Mouse (Mus musculus): ENCODE results near the gene Alox5. TPM values are rescaled to one million over a fixed set of nuclear protein-coding genes. Genes with fewer than 3 reads are reported as not detected.

Gene Alox5
- total and polyA plus RNA-seq, 2 experiments from 2014 or later: 3.9 to 14.1 TPM

DNA sequence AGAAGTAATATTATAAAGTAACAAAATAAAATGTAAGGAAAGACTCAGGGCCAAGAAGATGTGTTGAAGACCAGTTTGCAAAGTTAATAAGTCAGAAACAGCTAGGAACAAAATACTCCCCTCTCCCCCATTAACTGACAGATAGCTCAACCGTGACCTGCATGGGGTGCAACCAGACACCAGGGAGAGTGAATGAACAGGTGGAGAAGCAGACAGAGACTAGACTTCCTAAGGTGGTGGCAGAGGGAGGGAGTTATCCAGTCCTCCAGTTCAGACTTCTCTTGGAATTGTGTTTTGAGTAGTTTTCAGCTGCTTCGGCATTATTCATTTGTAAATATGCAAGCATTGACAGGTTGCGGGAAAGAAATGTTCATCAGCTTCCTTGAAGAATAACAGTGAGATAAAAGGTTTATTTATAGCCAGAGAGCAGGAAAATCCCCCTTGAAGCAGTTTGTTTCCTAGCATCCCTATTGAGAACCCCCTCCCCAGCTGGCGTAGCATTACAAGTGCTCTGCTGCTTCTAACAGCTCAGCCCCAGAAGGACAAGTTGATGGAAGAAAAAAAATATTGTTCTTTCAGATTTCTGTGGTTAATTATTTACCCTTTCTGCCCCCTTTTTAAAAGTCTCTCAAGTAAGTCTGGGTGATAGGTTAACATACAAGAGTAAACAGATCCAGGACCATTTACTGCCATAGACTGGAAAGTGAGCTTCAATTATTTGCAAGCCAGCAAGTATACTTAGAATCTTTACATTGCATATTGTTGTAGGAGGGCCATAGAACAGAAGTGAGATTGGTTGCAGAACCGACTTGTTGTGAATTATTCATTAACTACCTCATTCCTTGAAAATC is 75.6 kb downstream of the Alox5 start:
- no peak overlapping the region for H3K4me3 ChIP-seq (ENCODE audit: low read depth, low read length)
- H3K36me3 ChIP-seq (replicated peaks; ENCODE audit: control insufficient read depth, insufficient read depth, low read length): no peaks in the 10 kb centered on the region
- TF ChIP-seq EP300 (IDR thresholded peaks at IDR 0.05; ENCODE audit: low read depth) (no peak), CTCF (IDR thresholded peaks at IDR 0.05; ENCODE audit: low read depth) (no peak)
- H3K27ac ChIP-seq (ENCODE audit: low read depth): no peak overlapping the region
- H3K4me1 ChIP-seq (ENCODE audit: control insufficient read depth, insufficient read depth): no peaks in the 10 kb centered on the region
- H3K4me2 ChIP-seq (ENCODE audit: low read depth, low read length): no peak overlapping the region
- DNase-seq (ENCODE audit: low spot score) (no peak), ATAC-seq (ENCODE audit: insufficient read depth, low read depth) (no peak)
- no peaks in the 10 kb centered on the region for H3K27me3 ChIP-seq (ENCODE audit: control insufficient read depth, insufficient read depth, low read length)
- no peaks in the 10 kb centered on the region for H3K9me3 ChIP-seq (replicated peaks; ENCODE audit: control insufficient read depth, low read length)
- no peak overlapping the region for H3K9ac ChIP-seq (replicated peaks; ENCODE audit: low read depth, low read length)
- 35% methylated on average over 5 of the region's 5 CpGs for WGBS

DNA sequence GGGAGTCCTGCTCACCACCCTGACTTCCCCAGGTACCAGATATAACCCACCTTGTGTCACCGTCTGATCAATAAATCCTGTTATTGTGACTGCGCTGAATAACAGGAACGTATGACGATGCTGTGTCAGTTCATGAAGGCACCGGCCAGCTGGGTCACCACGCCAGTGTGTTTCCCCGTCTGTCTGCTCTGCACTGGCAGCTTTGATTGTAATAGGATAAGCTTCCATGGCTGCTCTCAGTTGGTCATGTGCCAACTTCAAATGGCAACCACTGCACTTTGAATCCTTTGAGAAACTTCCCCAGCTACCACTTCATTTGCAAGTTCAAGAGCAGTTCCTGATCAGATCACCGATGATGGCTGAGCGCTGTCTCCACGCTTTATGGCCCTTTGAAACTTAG is 77.4 kb downstream of the Alox5 start:
- DNase-seq (ENCODE audit: low spot score) (no peak), ATAC-seq (ENCODE audit: insufficient read depth, low read depth) (no peak)
- Histone ChIP-seq H3K9ac (replicated peaks; ENCODE audit: low read depth, low read length) (no peak overlapping the region), H3K4me3 (ENCODE audit: low read depth, low read length) (no peak overlapping the region), H3K4me1 (ENCODE audit: control insufficient read depth, insufficient read depth) (no peaks in the 10 kb centered on the region), H3K4me2 (ENCODE audit: low read depth, low read length) (no peak overlapping the region), H3K36me3 (replicated peaks; ENCODE audit: control insufficient read depth, insufficient read depth, low read length) (no peaks in the 10 kb centered on the region), H3K27ac (ENCODE audit: low read depth) (no peak overlapping the region), H3K27me3 (ENCODE audit: control insufficient read depth, insufficient read depth, low read length) (no peaks in the 10 kb centered on the region), H3K9me3 (replicated peaks; ENCODE audit: control insufficient read depth, low read length) (no peaks in the 10 kb centered on the region)
- TF ChIP-seq EP300 (IDR thresholded peaks at IDR 0.05; ENCODE audit: low read depth): no peak
- TF ChIP-seq CTCF (IDR thresholded peaks at IDR 0.05; ENCODE audit: low read depth): no peak
- 85% methylated on average over 10 of the region's 10 CpGs for WGBS

DNA sequence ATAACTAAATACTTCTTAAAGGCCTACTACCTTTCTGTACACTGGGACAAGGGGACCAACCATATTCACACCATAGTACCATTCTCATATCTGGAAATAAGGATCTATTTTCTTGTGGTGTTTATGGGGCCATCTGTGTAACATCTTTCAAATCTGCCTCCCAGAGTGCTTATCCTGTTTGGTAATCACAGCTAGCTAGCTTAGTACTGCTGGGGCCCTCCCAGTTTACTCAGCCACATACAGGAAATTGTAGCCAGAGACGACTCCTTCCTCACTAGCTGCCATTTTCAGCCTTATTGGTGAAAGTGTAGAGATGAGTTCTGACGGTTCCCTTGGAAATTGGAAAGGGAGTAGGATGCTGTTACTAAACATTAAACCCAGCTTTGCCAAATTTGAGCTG is 79.4 kb downstream of the Alox5 start:
- no peak for DNase-seq (ENCODE audit: low spot score)
- TF ChIP-seq EP300 (IDR thresholded peaks at IDR 0.05; ENCODE audit: low read depth): no peak
- TF ChIP-seq CTCF (IDR thresholded peaks at IDR 0.05; ENCODE audit: low read depth): no peak
- no peak overlapping the region for H3K4me3 ChIP-seq (ENCODE audit: low read depth, low read length)
- no peaks in the 10 kb centered on the region for H3K27me3 ChIP-seq (ENCODE audit: control insufficient read depth, insufficient read depth, low read length)
- no peaks in the 10 kb centered on the region for H3K36me3 ChIP-seq (replicated peaks; ENCODE audit: control insufficient read depth, insufficient read depth, low read length)
- no peaks in the 10 kb centered on the region for H3K4me1 ChIP-seq (ENCODE audit: control insufficient read depth, insufficient read depth)
- H3K9me3 ChIP-seq (replicated peaks; ENCODE audit: control insufficient read depth, low read length): no peaks in the 10 kb centered on the region
- ATAC-seq (ENCODE audit: insufficient read depth, low read depth): no peak
- no peak overlapping the region for H3K9ac ChIP-seq (replicated peaks; ENCODE audit: low read depth, low read length)
- 49% methylated on average over 2 of the region's 2 CpGs for WGBS
- no peak overlapping the region for H3K4me2 ChIP-seq (ENCODE audit: low read depth, low read length)
- H3K27ac ChIP-seq (ENCODE audit: low read depth): no peak overlapping the region

DNA sequence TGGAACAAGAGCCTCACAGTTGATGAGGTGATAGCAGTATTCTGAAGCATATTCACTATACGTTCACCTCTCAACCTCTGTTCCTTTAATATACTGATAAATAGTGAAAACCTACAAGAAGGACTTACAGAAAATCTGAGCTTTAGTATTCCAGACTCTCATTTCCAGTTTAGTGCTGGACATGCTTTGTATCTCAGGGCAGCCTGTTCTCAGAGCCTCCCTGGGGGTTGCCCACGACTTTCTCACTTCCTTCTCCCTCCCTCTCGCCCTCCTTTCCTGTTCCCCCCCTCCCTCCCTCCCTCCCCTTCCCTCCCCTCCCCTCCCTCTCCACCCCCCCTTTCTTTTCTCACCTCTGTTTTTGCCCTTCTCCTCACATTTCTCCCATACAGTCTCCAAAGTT is 80.8 kb downstream of the Alox5 start:
- Histone ChIP-seq H3K36me3 (replicated peaks; ENCODE audit: control insufficient read depth, insufficient read depth, low read length) (no peaks in the 10 kb centered on the region), H3K9ac (replicated peaks; ENCODE audit: low read depth, low read length) (no peak overlapping the region), H3K4me3 (ENCODE audit: low read depth, low read length) (no peak overlapping the region), H3K27ac (ENCODE audit: low read depth) (no peak overlapping the region), H3K27me3 (ENCODE audit: control insufficient read depth, insufficient read depth, low read length) (no peaks in the 10 kb centered on the region), H3K4me1 (ENCODE audit: control insufficient read depth, insufficient read depth) (no peaks in the 10 kb centered on the region), H3K9me3 (replicated peaks; ENCODE audit: control insufficient read depth, low read length) (no peaks in the 10 kb centered on the region), H3K4me2 (ENCODE audit: low read depth, low read length) (no peak overlapping the region)
- WGBS: 46% methylated on average over 3 of the region's 3 CpGs
- TF ChIP-seq EP300 (IDR thresholded peaks at IDR 0.05; ENCODE audit: low read depth) (no peak), CTCF (IDR thresholded peaks at IDR 0.05; ENCODE audit: low read depth) (no peak)
- DNase-seq (ENCODE audit: low spot score): no peak
- ATAC-seq (ENCODE audit: insufficient read depth, low read depth): no peak

DNA sequence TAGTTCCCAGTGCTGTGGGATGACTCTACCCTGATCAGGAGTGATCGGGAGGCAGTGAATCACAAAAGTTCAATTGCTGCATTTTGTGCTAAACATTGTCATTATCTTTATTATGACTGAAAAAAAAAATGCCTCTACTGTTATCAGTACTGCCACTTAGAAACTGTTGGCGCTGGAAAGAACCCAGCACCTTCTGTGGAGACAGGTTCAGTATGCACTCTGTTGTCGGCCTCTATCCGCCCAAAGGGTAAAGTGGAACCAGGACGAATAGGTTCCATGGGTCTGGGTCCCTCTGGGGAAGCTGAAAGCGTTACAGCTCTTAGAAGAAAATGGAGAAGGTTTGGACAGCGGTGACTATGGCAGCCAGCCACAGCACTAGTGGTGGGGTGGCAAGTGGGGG is 82.1 kb downstream of the Alox5 start:
- 63% methylated on average over 7 of the region's 7 CpGs for WGBS
- no peak for DNase-seq (ENCODE audit: low spot score)
- Histone ChIP-seq H3K4me3 (ENCODE audit: low read depth, low read length) (no peak overlapping the region), H3K27me3 (ENCODE audit: control insufficient read depth, insufficient read depth, low read length) (no peaks in the 10 kb centered on the region), H3K4me2 (ENCODE audit: low read depth, low read length) (no peak overlapping the region), H3K27ac (ENCODE audit: low read depth) (no peak overlapping the region), H3K9me3 (replicated peaks; ENCODE audit: control insufficient read depth, low read length) (no peaks in the 10 kb centered on the region), H3K9ac (replicated peaks; ENCODE audit: low read depth, low read length) (no peak overlapping the region), H3K36me3 (replicated peaks; ENCODE audit: control insufficient read depth, insufficient read depth, low read length) (no peaks in the 10 kb centered on the region), H3K4me1 (ENCODE audit: control insufficient read depth, insufficient read depth) (0 out of 2 replicates have a peak, but pooled peaks cover 5% of the 10 kb centered on the region)
- no peak for TF ChIP-seq CTCF (IDR thresholded peaks at IDR 0.05; ENCODE audit: low read depth)
- TF ChIP-seq EP300 (IDR thresholded peaks at IDR 0.05; ENCODE audit: low read depth): no peak
- ATAC-seq (ENCODE audit: insufficient read depth, low read depth): no peak

DNA sequence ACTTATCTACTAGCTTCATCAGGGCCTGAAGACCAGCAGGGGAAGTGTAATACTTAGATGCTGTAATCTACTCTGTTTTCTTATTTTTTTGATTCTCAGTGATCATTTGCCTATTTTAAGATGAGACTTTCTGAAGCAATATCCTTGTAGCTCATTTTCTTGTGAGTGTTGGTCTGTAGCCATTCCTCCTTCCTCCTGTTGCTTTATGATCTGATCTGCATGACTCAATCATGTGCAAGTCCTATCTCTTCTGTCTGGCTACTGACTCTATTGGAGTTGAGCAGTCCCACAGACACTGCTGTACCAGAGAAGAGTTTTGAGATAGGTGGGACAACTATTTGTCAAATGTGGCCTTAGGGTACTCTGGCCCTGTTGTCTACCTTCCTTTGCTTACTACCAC is 86.4 kb downstream of the Alox5 start:
- ATAC-seq (ENCODE audit: insufficient read depth, low read depth) (no peak), DNase-seq (ENCODE audit: low spot score) (no peak)
- no peaks in the 10 kb centered on the region for H3K9me3 ChIP-seq (replicated peaks; ENCODE audit: control insufficient read depth, low read length)

More for the DNA sequence above, 86.4 kb downstream of the Alox5 start:
- Histone ChIP-seq H3K27ac (ENCODE audit: low read depth) (no peak overlapping the region), H3K4me1 (ENCODE audit: control insufficient read depth, insufficient read depth) (peaks cover 8% of the 10 kb centered on the region), H3K9ac (replicated peaks; ENCODE audit: low read depth, low read length) (no peak overlapping the region), H3K4me3 (ENCODE audit: low read depth, low read length) (no peak overlapping the region), H3K4me2 (ENCODE audit: low read depth, low read length) (no peak overlapping the region), H3K36me3 (replicated peaks; ENCODE audit: control insufficient read depth, insufficient read depth, low read length) (no peaks in the 10 kb centered on the region), H3K27me3 (ENCODE audit: control insufficient read depth, insufficient read depth, low read length) (no peaks in the 10 kb centered on the region)
- TF ChIP-seq CTCF (IDR thresholded peaks at IDR 0.05; ENCODE audit: low read depth): no peak
- TF ChIP-seq EP300 (IDR thresholded peaks at IDR 0.05; ENCODE audit: low read depth): no peak
